Mouse (Mus musculus) intestine, embryonic 16.5 days (tissue): ENCODE data around the gene Eif3k. TPM values are rescaled to one million over a fixed set of nuclear protein-coding genes. Genes with fewer than 3 reads are reported as not detected.

Source experiments
- ATAC-seq: fragments of 200-750 bp; cut with Nextera tagmentation; 2 replicates; pipeline ENCODE4 v1.8.0; 2017; ENCODE audit warnings: moderate TSS enrichment, moderate library complexity
- H3K27ac ChIP-seq: fragments of 300-500 bp; sonication (generic); 2 replicates; pipeline ENCODE4 v1.5.1; 2014; ENCODE audit warnings: mild to moderate bottlenecking, low read length
- H3K27me3 ChIP-seq: fragments of 300-500 bp; sonication (generic); replicated peaks from 2 replicates; pipeline ENCODE4 v1.6.1; 2014; ENCODE audit warnings: low read length, control low read depth, mixed read lengths; ENCODE audit not compliant: control insufficient read depth, insufficient read depth
- H3K36me3 ChIP-seq: fragments of 300-500 bp; sonication (generic); 2 replicates; pipeline ENCODE4 v1.6.1; 2014; ENCODE audit warnings: low read length, control low read depth; ENCODE audit not compliant: control insufficient read depth, insufficient read depth
- H3K4me1 ChIP-seq: fragments of 300-500 bp; sonication (generic); 2 replicates; pipeline ENCODE4 v1.6.1; 2014; ENCODE audit warnings: low read length, control low read depth, mixed read lengths; ENCODE audit not compliant: control insufficient read depth, insufficient read depth
- H3K4me2 ChIP-seq: fragments of 300-500 bp; sonication (generic); 2 replicates; pipeline ENCODE4 v1.6.1; 2014; ENCODE audit warnings: low read depth, low read length, control low read depth
- H3K4me3 ChIP-seq: fragments of 300-500 bp; sonication (generic); 2 replicates; pipeline ENCODE4 v1.5.1; 2014; ENCODE audit warnings: mild to moderate bottlenecking, low read length
- H3K9ac ChIP-seq: fragments of 300-500 bp; sonication (generic); 2 replicates; pipeline ENCODE4 v1.6.1; 2014; ENCODE audit warnings: low read depth, low read length
- H3K9me3 ChIP-seq: fragments of 300-500 bp; sonication (generic); 2 replicates; pipeline ENCODE4 v1.6.1; 2016; ENCODE audit warnings: low read length, control low read depth; ENCODE audit not compliant: control insufficient read depth
- WGBS: fragments of 180-500 bp; shearing (Covaris S2); extraction: QIAGEN DNeasy Blood & Tissue Kit; methylation state at CpG from one replicate; pipeline ENCODE4 v1.1.7; 2014; 5-methylcytosine and 5-hydroxymethylcytosine counted together
- polyA plus RNA-seq: library from polyadenylated mRNA; unstranded; fragments of >200 nt; fragmentation: Nextera tagmentation; extraction: Ambion mirVana; gene quantifications from 2 replicates; pipeline ENCODE4 v1.2.1, GENCODE M21; 2015

Gene Eif3k
- polyA plus RNA-seq, 1 experiment from 2014 or later: 362 TPM

GRCm38 (mm10) chr7:28936787-28937186 lies 44.9 kb downstream of the Eif3k start:
- Histone ChIP-seq H3K27me3 (no peaks in the 10 kb centered on the region), H3K4me2 (no peak overlapping the region), H3K4me3 (no peak overlapping the region), H3K27ac (peak overlapping the region; percentile 49; the same call in 1 of the 2 replicates), H3K36me3 (peaks cover 2% of the 10 kb centered on the region; the same call in 1 of the 2 replicates), H3K9me3 (no peaks in the 10 kb centered on the region), H3K9ac (0 out of 2 replicates have a peak overlapping the region, but pooled peaks have one; percentile 12), H3K4me1 (peaks cover 74% of the 10 kb centered on the region)
- WGBS: 50% methylated on average over 4 of the region's 4 CpGs
- ATAC-seq: no peak

DNA sequence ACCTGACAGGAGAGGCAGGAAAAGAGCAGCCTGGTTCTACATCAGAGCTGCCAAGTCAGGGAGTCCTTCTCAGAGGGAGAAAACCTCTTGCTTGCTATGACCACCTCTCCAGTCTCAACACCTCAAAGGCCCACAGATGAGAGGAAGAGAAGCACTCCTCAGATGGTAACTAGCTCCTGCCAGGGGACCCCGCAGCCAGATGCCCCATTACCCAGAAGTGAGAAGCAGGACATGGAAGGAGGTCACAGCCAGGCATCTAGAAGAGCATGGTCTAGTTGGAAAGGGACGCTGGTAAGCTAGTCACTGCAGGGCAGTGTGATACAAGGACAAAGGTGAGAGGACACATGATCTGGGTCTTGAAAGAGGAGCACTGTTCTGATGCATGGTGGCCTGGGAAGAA lies 47.8 kb downstream of the Eif3k start:
- H3K4me2 ChIP-seq: no peak overlapping the region
- no peaks in the 10 kb centered on the region for H3K9me3 ChIP-seq
- H3K4me3 ChIP-seq: no peak overlapping the region
- peaks cover 67% of the 10 kb centered on the region for H3K4me1 ChIP-seq
- 96% methylated on average over 2 of the region's 2 CpGs for WGBS
- H3K27ac ChIP-seq: peak overlapping the region; percentile 72
- ATAC-seq: no peak
- H3K9ac ChIP-seq: no peak overlapping the region
- H3K36me3 ChIP-seq: peaks cover 2% of the 10 kb centered on the region; the same call in 1 of the 2 replicates
- H3K27me3 ChIP-seq: no peaks in the 10 kb centered on the region

GRCm38 (mm10) chr7:28932421-28933041 lies 49.1 kb downstream of the Eif3k start:
- H3K9ac ChIP-seq: peak overlapping the region; percentile 14; the same call in 1 of the 2 replicates
- no peak overlapping the region for H3K4me3 ChIP-seq
- no peak overlapping the region for H3K4me2 ChIP-seq

DNA sequence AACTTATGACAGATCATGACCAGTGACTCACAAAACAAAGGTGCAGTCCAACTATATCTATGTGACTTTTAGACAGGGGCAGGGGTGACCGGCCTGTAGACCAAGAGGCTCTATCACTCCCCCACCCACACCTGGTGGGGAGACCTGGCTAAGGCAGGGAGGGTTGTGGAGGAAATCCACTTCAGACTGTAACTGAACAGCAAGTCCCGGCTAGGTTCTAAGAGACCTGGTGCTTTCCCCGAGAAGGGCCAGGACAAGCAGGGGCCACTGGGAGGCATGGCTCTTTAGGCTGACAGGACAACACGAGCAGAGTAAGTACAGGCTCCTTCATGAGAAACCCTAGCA lies 50.0 kb downstream of the Eif3k start:
- Histone ChIP-seq H3K9ac (no peak overlapping the region), H3K27me3 (no peaks in the 10 kb centered on the region), H3K36me3 (no peaks in the 10 kb centered on the region), H3K9me3 (no peaks in the 10 kb centered on the region), H3K4me1 (peaks cover 52% of the 10 kb centered on the region), H3K4me2 (no peak overlapping the region), H3K27ac (peak overlapping the region; percentile 67), H3K4me3 (no peak overlapping the region)
- WGBS: 59% methylated on average over 4 of the region's 4 CpGs
- ATAC-seq: no peak

More at GRCm38 (mm10) chr7:28932421-28933041, 49.1 kb downstream of the Eif3k start:
- 53% methylated on average over 6 of the region's 6 CpGs for WGBS
- ATAC-seq: peak; percentile 24; the same call in 1 of the 2 replicates
- no peaks in the 10 kb centered on the region for H3K36me3 ChIP-seq
- no peaks in the 10 kb centered on the region for H3K27me3 ChIP-seq
- peaks cover 56% of the 10 kb centered on the region for H3K4me1 ChIP-seq
- peak overlapping the region; percentile 67 for H3K27ac ChIP-seq
- H3K9me3 ChIP-seq: no peaks in the 10 kb centered on the region

DNA sequence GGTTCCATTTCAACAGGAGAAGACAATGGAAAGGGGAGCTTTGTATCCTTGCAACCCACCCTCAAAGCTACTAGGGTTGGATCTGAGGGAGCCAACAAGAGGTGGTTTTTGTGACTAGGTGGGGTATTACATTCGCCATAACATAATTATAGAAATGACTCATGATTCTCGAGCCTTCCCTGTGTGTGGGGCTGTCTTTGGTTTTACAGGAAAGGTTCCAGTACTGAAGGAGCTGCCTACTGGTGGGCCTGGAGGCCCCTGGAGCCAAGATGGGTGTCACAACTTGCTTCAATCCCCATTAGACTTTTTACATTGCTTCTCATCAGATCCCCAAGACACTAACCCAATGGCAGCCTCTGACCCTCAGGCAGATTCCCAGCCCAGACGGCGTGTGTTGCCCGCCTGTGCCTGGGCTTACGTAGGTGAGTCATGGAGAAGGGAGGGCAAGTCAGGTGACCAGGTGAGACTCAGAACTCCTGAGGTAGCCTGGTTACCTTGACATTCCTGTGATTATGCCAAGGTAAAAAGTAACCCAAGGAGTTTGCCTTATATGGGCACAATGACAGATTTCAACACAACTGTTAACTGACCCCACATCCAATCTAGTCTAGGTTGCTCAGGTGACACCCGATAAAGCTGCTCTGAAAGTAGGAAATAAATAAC lies 50.5 kb downstream of the Eif3k start:
- Histone ChIP-seq H3K27me3 (no peaks in the 10 kb centered on the region), H3K4me3 (no peak overlapping the region), H3K4me2 (peak overlapping the region; percentile 19), H3K9me3 (no peaks in the 10 kb centered on the region), H3K9ac (no peak overlapping the region), H3K27ac (peak overlapping the region; percentile 83), H3K36me3 (no peaks in the 10 kb centered on the region), H3K4me1 (peaks cover 52% of the 10 kb centered on the region)
- peak; percentile 92 for ATAC-seq
- WGBS: 64% methylated on average over 7 of the region's 7 CpGs

- WGBS: 41% methylated on average over 5 of the region's 5 CpGs
- peaks cover 54% of the 10 kb centered on the region for H3K4me1 ChIP-seq
- no peak for ATAC-seq
These were observed 51.2 kb downstream of the Eif3k start for GRCm38 (mm10) chr7:28930320-28931031.

DNA sequence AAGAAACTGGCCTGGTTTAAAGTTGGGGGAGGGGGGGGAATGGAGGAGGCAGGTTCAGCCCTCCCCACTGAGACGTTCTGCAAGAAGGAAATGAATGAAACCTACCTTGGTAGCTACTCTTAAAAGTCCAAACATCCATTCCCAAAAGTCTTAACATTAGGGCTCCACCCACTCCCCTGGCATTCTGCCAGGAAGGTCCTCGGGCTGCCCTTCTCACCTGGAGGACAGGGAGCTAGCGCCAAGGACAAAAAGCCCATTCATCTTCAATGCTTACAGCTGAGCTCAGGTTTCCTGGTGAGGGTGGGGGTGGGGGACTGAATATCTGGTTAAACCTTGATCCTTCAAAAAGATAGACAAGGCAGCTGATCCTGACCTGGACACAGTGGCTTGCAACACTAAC lies 52.3 kb downstream of the Eif3k start:
- Histone ChIP-seq H3K36me3 (no peaks in the 10 kb centered on the region), H3K27ac (peak overlapping the region; percentile 83), H3K27me3 (no peaks in the 10 kb centered on the region), H3K4me3 (no peak overlapping the region), H3K4me2 (0 out of 2 replicates have a peak overlapping the region, but pooled peaks have one; percentile 0), H3K4me1 (peaks cover 64% of the 10 kb centered on the region), H3K9ac (no peak overlapping the region), H3K9me3 (no peaks in the 10 kb centered on the region)
- no peak for ATAC-seq
- WGBS: 25% methylated on average over 3 of the region's 3 CpGs

More at GRCm38 (mm10) chr7:28930320-28931031, 51.2 kb downstream of the Eif3k start:
- no peaks in the 10 kb centered on the region for H3K27me3 ChIP-seq
- H3K27ac ChIP-seq: peak overlapping the region; percentile 83
- H3K36me3 ChIP-seq: no peaks in the 10 kb centered on the region
- peak overlapping the region; percentile 19 for H3K4me2 ChIP-seq
- no peaks in the 10 kb centered on the region for H3K9me3 ChIP-seq
- peak overlapping the region; percentile 44 for H3K9ac ChIP-seq
- H3K4me3 ChIP-seq: no peak overlapping the region

GRCm38 (mm10) chr7:28926172-28926571 lies 55.5 kb downstream of the Eif3k start:
- ATAC-seq: no peak
- Histone ChIP-seq H3K9me3 (no peaks in the 10 kb centered on the region), H3K4me1 (peaks cover 77% of the 10 kb centered on the region), H3K4me2 (no peak overlapping the region), H3K27me3 (no peaks in the 10 kb centered on the region), H3K36me3 (peaks cover 4% of the 10 kb centered on the region; the same call in 1 of the 2 replicates), H3K4me3 (no peak overlapping the region), H3K27ac (peak overlapping the region; percentile 91), H3K9ac (peak overlapping the region; percentile 43; the same call in 1 of the 2 replicates)
- 40% methylated on average over 2 of the region's 2 CpGs for WGBS

DNA sequence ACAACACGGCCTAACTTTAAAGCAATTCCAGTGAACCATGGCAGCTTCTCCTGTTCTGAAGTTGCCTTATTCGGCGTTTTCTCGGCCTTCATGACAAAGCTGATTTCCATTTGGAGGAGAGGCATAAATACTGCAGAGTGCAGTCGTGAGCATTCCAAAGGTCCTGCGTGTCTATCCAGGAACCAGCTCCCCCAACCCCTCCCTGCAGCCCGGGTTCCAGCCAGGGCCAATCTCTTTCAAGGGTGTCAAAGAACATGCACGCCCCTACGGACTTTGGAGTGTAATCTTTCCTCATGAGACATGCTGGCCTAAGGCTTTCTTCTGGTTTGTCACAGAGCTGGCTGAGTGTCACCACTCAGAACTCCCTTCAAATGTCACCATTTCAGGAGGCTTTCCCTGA lies 56.3 kb downstream of the Eif3k start:
- 17% methylated on average over 9 of the region's 9 CpGs for WGBS
- Histone ChIP-seq H3K4me1 (peaks cover 78% of the 10 kb centered on the region), H3K27ac (peak overlapping the region; percentile 91), H3K9ac (peak overlapping the region; percentile 60), H3K4me3 (no peak overlapping the region), H3K27me3 (no peaks in the 10 kb centered on the region), H3K4me2 (peak overlapping the region; percentile 35), H3K9me3 (no peaks in the 10 kb centered on the region), H3K36me3 (peaks cover 4% of the 10 kb centered on the region; the same call in 1 of the 2 replicates)
- ATAC-seq: peak; percentile 94
